Mouse (Mus musculus): ENCODE measurements around the gene Fer. TPM values are rescaled to one million over a fixed set of nuclear protein-coding genes. Genes with fewer than 3 reads are reported as not detected.

The Fer gene
- total RNA-seq, 1 experiment from 2014 or later: 23.8 TPM

- ATAC-seq (replicated peaks; ENCODE audit: insufficient number of reproducible peaks, low FRiP score, low TSS enrichment, poor library complexity, severe bottlenecking): no peak
Observed at GRCm38 (mm10) chr17:63860988-63861387, 1.9 kb upstream of the Fer start.

GRCm38 (mm10) chr17:63862399-63862798, 463 bp upstream of the Fer start:
- ATAC-seq (replicated peaks; ENCODE audit: insufficient number of reproducible peaks, low FRiP score, low TSS enrichment, poor library complexity, severe bottlenecking): no peak

GRCm38 (mm10) chr17:63863647-63864149, 836 bp downstream of the Fer start, which contains the start of gene A930002H24Rik:
Gene A930002H24Rik (minus strand): TSS chr17:63863791.
- peak; percentile 98 for ATAC-seq (replicated peaks; ENCODE audit: insufficient number of reproducible peaks, low FRiP score, low TSS enrichment, poor library complexity, severe bottlenecking)

GRCm38 (mm10) chr17:63864171-63864571, 1.3 kb downstream of the Fer start:
- ATAC-seq (replicated peaks; ENCODE audit: insufficient number of reproducible peaks, low FRiP score, low TSS enrichment, poor library complexity, severe bottlenecking): no peak

GRCm38 (mm10) chr17:63871773-63872172, 8.9 kb downstream of the Fer start:
- no peak for ATAC-seq (replicated peaks; ENCODE audit: insufficient number of reproducible peaks, low FRiP score, low TSS enrichment, poor library complexity, severe bottlenecking)

GRCm38 (mm10) chr17:63878889-63879288, 16.0 kb downstream of the Fer start:
- no peak for ATAC-seq (replicated peaks; ENCODE audit: insufficient number of reproducible peaks, low FRiP score, low TSS enrichment, poor library complexity, severe bottlenecking)

GRCm38 (mm10) chr17:63880009-63880408, 17.1 kb downstream of the Fer start:
- no peak for ATAC-seq (replicated peaks; ENCODE audit: insufficient number of reproducible peaks, low FRiP score, low TSS enrichment, poor library complexity, severe bottlenecking)

GRCm38 (mm10) chr17:63886988-63887387, 24.1 kb downstream of the Fer start:
- no peak for ATAC-seq (replicated peaks; ENCODE audit: insufficient number of reproducible peaks, low FRiP score, low TSS enrichment, poor library complexity, severe bottlenecking)

GRCm38 (mm10) chr17:63890611-63891010, 27.7 kb downstream of the Fer start:
- no peak for ATAC-seq (replicated peaks; ENCODE audit: insufficient number of reproducible peaks, low FRiP score, low TSS enrichment, poor library complexity, severe bottlenecking)

DNA sequence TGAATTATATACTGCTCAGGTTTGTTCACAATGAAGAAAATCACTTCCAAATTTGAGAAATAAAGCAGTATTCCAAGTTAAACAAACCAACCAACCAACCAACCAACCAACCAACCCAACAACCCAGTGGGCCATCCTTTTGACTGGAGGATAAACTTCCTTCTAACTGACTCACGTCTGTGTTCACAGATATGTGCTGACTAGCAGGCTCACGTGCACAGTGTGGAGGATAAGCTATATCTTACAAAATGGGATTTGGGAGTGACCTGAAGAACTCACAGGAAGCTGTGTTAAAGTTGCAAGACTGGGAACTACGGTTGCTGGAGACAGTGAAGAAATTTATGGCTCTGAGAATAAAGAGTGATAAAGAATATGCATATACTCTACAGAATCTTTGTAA, 33.0 kb downstream of the Fer start:
- ATAC-seq (replicated peaks; ENCODE audit: insufficient number of reproducible peaks, low FRiP score, low TSS enrichment, poor library complexity, severe bottlenecking): no peak

DNA sequence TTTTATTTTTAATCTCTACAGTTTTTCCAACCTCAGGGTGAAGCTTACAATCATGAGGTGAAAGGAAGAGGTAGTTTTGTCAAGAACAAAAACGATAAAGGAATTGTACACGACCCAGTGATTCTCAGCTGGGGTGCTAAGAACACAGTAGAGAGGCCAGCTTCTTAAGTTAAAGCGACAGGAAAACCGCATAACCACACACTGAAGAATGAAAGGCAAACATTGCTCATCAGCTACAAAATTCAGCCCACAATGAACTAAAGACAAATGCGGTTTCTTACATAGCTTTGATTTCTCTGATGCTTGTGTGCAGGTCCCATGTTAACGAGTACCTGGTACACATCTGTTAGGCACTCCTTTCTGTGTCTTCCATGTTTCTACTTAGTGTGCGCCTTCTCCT, 34.2 kb downstream of the Fer start:
- no peak for ATAC-seq (replicated peaks; ENCODE audit: insufficient number of reproducible peaks, low FRiP score, low TSS enrichment, poor library complexity, severe bottlenecking)

DNA sequence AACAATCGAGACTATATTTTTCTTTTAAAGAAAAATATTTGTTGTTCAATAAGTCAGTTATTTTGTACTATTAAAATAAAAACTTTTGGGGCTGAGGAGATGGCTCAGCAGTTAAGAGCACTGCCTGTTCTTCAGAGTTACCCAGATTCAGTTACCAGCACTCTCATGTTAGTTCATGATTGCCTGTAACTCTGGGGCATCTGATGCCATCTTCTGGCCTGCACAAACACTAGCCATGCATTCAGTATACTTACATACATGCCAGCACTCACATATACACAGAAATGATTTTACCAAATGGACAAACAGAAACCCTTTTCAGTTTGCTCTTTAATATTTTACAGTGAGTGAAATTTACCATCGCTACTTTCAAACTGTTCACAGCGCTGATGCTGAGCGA, 46.4 kb downstream of the Fer start:
- no peak for ATAC-seq (replicated peaks; ENCODE audit: insufficient number of reproducible peaks, low FRiP score, low TSS enrichment, poor library complexity, severe bottlenecking)

DNA sequence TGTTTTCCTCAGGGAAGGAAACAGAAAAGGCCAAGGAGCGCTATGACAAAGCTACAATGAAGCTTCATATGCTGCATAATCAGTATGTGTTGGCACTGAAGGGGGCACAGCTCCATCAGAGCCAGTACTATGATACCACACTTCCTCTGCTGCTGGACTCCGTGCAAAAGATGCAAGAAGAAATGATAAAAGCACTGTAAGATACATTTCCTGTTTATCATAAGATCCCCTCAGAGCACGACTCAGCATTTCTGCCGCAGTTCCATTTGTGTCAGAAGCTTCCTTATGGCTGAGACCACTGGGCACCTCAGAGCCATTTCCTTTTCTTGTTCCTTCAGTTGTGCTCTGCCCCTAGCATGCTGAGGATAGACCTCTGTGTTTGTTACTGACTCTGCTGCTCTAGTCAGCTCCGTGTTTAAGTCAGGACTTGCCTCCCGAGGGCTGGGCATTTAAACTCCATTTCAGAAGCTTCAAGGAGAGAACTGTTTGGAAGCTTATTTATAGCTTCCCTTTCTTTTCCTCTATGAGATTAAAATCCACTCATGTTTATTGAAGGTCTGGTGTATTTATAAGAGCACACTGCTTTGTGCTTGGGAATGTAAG, 58.8 kb downstream of the Fer start:
- ATAC-seq (replicated peaks; ENCODE audit: insufficient number of reproducible peaks, low FRiP score, low TSS enrichment, poor library complexity, severe bottlenecking): no peak

GRCm38 (mm10) chr17:63925581-63925980, 62.7 kb downstream of the Fer start:
- no peak for ATAC-seq (replicated peaks; ENCODE audit: insufficient number of reproducible peaks, low FRiP score, low TSS enrichment, poor library complexity, severe bottlenecking)

- ATAC-seq (replicated peaks; ENCODE audit: insufficient number of reproducible peaks, low FRiP score, low TSS enrichment, poor library complexity, severe bottlenecking): no peak
Observed at GRCm38 (mm10) chr17:63930634-63931033, 67.8 kb downstream of the Fer start.

- ATAC-seq (replicated peaks; ENCODE audit: insufficient number of reproducible peaks, low FRiP score, low TSS enrichment, poor library complexity, severe bottlenecking): no peak
Observed at GRCm38 (mm10) chr17:63931556-63931955, 68.7 kb downstream of the Fer start.

- no peak for ATAC-seq (replicated peaks; ENCODE audit: insufficient number of reproducible peaks, low FRiP score, low TSS enrichment, poor library complexity, severe bottlenecking)
Observed at GRCm38 (mm10) chr17:63935408-63935807, 72.5 kb downstream of the Fer start.

DNA sequence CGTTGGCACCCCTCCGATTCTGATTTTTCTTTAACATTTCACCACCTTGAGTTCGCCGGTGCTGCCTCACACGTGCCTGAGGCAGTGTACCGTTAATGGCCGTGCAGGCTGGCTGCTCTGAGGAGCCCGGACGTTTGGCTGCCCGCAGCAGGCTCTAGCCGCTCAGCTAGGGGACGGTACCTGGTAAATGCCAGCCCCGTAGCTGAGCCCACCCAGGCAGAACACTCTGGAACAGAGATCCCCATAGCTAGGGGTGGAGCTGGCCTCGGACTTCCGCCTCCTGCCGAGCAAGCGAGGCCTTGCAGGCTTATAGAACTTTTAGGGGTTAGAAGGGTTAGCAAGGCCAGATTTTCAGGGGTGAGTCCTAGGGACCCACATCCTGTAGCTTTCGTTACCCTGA, 75.0 kb downstream of the Fer start:
- no peak for ATAC-seq (replicated peaks; ENCODE audit: insufficient number of reproducible peaks, low FRiP score, low TSS enrichment, poor library complexity, severe bottlenecking)

GRCm38 (mm10) chr17:63946772-63947171, 83.9 kb downstream of the Fer start:
- ATAC-seq (replicated peaks; ENCODE audit: insufficient number of reproducible peaks, low FRiP score, low TSS enrichment, poor library complexity, severe bottlenecking): no peak

DNA sequence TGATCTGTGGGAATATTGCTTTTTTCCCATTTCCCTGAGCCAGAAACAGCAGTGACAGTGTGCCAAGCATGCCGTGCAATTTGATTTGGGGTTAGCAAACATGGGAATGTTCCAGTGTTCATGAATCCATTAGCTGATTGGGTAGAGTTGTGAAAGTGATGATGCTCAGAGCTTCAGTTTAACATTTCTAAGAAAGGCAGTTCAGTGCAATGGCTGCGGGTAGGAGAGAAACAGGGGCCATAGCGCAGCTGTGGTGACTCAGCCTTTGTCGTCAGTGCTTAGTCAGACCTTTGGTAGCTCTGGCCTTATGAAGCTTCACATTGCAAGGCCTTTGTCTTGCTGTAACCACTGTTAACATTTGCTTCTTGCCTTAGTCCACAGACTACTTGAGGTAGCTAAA, 85.9 kb downstream of the Fer start:
- ATAC-seq (replicated peaks; ENCODE audit: insufficient number of reproducible peaks, low FRiP score, low TSS enrichment, poor library complexity, severe bottlenecking): no peak

DNA sequence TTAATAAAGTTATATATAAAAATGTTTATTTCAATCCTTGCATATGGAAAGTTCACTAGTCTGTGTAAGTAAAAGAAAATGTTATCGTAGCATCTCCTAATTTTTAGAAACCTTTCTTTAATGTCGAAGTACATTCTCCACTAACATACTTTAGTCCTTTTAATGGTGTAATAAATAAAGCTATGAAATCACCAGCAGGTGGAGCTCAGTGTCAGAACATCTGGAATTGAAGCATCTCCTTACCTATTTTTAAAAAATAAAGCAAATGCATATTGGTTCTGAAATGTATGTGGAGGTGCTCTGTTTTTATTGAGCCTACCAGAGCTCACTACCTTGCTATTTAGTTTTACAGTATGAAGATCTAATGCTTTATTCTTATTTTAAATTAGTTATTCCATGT, 88.6 kb downstream of the Fer start:
- ATAC-seq (replicated peaks; ENCODE audit: insufficient number of reproducible peaks, low FRiP score, low TSS enrichment, poor library complexity, severe bottlenecking): no peak
